Mouse (Mus musculus): ENCODE measurements around the gene Kbtbd6.

DNA sequence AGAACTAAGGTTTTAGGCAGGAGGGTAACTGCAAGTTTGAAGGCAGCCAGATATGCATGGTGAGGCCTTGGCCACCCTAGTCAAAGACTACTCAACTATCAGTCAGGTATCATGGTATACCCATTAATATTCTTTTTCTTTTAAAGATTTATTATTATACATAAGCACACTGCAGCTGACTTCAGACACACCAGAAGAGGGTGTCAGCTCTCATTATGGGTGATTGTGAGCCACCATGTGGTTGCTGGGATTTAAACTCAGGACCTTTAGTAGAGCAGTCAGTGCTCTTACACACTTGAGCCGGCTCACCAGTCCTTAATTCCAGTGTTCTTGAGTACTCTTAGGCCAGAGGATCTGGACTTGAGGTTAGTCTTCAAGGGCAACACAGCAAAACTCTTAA lies 8.8 kb downstream of the Kbtbd6 start:
- no peak for TF ChIP-seq CTCF (IDR thresholded peaks at IDR 0.05; ENCODE audit: low read depth, low read length)
- no peak for TF ChIP-seq POLR2A (IDR thresholded peaks at IDR 0.05; ENCODE audit: extremely low read depth, insufficient read depth, low read length)
